Mouse (Mus musculus): ENCODE measurements around the gene Rab7b. TPM values are rescaled to one million over a fixed set of nuclear protein-coding genes. Genes with fewer than 3 reads are reported as not detected.

Rab7b gene
- total RNA-seq, 2 experiments from 2014 or later, result 13.2 to 13.3 TPM

DNA sequence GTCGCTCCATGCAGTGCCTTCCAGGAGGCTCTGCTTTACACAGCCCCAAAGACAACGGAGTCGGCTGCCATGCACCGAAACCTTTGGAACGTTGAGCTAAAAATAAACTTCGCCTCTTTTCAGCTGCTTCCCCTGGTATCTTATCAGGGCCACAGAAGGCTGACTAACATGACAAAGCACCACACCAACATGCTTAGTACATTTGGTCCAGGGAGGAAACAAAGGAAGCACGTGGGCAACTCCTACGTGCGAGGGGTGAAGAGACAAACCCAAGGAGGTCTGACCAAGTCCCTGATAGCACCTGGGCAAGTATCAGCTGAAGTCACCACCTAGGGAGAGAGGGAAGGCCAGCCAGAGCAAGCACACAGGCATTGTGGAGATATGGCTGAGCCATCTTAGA, 48.0 kb downstream of the Rab7b start:
- DNase-seq (ENCODE audit: low spot score in 2 of 2), result no peak

- DNase-seq (ENCODE audit: low spot score in 2 of 2), result peak; percentile 81 to 88
Observed at GRCm38 (mm10) chr1:131737269-131737668, 48.8 kb downstream of the Rab7b start.

DNA sequence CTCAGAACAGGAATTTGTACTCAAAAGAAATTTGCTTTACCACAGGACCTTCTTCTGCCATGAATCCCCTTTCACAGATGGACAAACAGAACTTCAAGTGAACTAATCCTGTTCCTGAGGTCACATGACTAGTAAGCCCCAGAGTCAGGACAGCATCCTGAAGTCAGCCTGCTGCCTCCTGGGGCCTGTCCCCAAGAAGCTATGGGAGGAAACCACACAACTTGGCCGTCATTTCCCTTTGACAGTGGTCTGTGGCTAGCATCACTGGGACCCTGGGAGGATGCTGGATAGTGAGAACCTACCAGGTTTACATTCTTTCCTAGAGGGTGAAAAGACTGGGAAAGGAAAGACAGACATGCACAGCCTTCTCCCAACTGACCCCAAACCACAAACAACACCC, 50.3 kb downstream of the Rab7b start:
- DNase-seq (ENCODE audit: low spot score in 2 of 2), result no peak

GRCm38 (mm10) chr1:131739481-131740160, 51.1 kb downstream of the Rab7b start:
- peak in 1 of 2 experiments; percentile 39 for DNase-seq (ENCODE audit: low spot score in 2 of 2)

- no peak for DNase-seq (ENCODE audit: low spot score in 2 of 2)
Observed at GRCm38 (mm10) chr1:131743868-131744464, 55.5 kb downstream of the Rab7b start, which contains the start of gene Slc26a9. Gene Slc26a9, plus strand, starts transcription at chr1:131744022.

- no peak for DNase-seq (ENCODE audit: low spot score in 2 of 2)
Observed at GRCm38 (mm10) chr1:131745391-131745790, 56.9 kb downstream of the Rab7b start.

- no peak for DNase-seq (ENCODE audit: low spot score in 2 of 2)
Observed at GRCm38 (mm10) chr1:131747761-131748160, 59.3 kb downstream of the Rab7b start.

- DNase-seq (ENCODE audit: low spot score in 2 of 2), result no peak
Observed at GRCm38 (mm10) chr1:131748636-131749035, 60.1 kb downstream of the Rab7b start.

GRCm38 (mm10) chr1:131749706-131750545, 61.4 kb downstream of the Rab7b start:
- no peak for DNase-seq (ENCODE audit: low spot score in 2 of 2)

GRCm38 (mm10) chr1:131751181-131751890, 62.8 kb downstream of the Rab7b start:
- DNase-seq (ENCODE audit: low spot score in 2 of 2), result peak in 1 of 2 experiments; percentile 63

DNA sequence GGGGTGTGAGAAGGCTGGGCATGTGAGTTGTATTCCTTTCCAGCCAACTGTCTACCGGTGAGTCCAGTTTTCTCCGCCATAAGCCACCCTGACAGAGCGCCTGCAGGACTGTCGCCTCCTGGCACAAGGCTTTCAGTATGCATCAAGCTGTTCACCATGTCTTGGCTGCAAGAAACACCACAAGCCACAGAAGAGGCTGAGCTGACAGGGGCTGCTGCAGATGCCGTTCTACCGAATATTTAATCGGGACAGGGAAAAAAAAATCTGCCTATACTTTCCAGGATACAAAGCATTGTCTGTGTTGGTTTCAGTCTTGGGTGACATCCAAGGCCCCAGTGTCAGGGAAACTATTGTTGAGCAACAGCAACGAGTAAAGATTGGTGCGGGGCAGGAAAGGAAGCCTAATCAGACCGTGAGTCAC, 63.4 kb downstream of the Rab7b start:
- no peak for DNase-seq (ENCODE audit: low spot score in 2 of 2)

- no peak for DNase-seq (ENCODE audit: low spot score in 2 of 2)
Observed at GRCm38 (mm10) chr1:131754212-131754829, 65.8 kb downstream of the Rab7b start.

DNA sequence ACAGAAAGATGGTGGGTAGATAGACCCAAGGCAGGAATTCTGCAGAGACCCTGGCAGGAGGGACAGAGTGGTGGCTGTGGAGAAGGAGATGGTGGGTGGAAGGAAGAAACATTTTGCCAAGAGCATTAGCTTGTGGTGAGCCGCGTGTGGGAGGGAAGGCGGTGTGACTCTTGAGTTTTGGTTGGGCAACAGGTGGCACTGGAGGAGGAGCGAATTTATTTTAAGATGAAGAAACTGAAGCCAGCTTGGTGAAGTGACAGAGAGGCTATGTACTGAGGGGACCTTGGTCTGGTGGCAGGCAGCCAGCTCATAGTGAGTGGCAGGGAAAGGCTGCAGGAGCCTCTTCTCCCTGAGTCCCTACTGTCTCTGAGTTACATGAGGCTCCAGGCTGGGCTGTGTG, 66.4 kb downstream of the Rab7b start:
- peak in 1 of 2 experiments; percentile 43 for DNase-seq (ENCODE audit: low spot score in 2 of 2)

DNA sequence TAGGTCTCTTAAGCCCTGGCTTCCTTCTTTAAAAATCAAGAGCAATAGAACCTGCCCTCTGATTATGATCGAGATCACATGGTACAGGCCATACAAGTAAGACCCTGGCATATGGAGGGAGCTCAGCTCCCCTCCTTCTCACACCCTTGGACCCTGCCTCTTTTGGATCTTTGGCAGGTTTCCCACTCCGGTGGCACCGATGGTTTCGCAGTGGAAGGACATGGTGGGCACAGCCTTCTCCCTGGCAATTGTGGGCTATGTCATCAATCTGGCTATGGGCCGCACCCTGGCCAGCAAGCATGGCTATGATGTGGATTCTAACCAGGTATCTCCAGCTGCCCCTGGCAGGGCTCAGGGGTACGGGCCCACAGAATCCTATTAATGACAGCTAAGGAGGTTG, 68.7 kb downstream of the Rab7b start:
- no peak for DNase-seq (ENCODE audit: low spot score in 2 of 2)

GRCm38 (mm10) chr1:131758796-131759195, 70.3 kb downstream of the Rab7b start:
- DNase-seq (ENCODE audit: low spot score in 2 of 2), result no peak

- DNase-seq (ENCODE audit: low spot score in 2 of 2), result no peak
Observed at GRCm38 (mm10) chr1:131759667-131760427, 71.4 kb downstream of the Rab7b start.

DNA sequence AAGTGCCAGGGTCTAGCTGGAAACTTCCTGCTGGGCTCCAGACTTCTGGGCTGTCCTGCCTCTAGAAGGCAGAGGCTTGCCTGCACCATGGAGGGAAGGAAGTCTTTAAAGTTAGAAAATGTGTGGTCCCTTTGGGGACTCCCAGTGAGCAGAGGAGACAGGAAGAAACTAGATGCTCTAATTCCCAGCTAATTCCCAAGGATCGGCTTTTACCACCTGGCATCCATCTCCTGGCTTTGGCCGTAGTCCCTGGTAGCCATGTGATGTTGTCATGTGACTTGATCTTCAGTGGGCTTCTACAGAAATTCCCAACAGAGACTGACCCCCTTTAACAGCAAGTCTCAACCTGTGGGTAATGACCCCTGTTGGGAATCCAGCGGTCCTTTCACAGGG, 71.9 kb downstream of the Rab7b start:
- DNase-seq (ENCODE audit: low spot score in 2 of 2), result no peak

GRCm38 (mm10) chr1:131761079-131761831, 72.8 kb downstream of the Rab7b start:
- peak in 1 of 2 experiments; percentile 6 for DNase-seq (ENCODE audit: low spot score in 2 of 2)

GRCm38 (mm10) chr1:131763683-131764082, 75.2 kb downstream of the Rab7b start:
- no peak for DNase-seq (ENCODE audit: low spot score in 2 of 2)
